Mouse (Mus musculus) lung, postnatal 4 days (tissue): ENCODE data around the gene Sgsm1.
A peak's percentile ranks its signal among the peaks of the same experiment; 100 is the strongest.
"Not testable (repeated sequence)": the region's sequence is repeated elsewhere in the genome, so short reads cannot be mapped to it uniquely, and the experiment has no call there.

Source experiments
- DNase-seq, 2 experiments: peaks; one replicate each; pipeline ENCODE4 v3.0.0; 2021

The Sgsm1 gene

DNA sequence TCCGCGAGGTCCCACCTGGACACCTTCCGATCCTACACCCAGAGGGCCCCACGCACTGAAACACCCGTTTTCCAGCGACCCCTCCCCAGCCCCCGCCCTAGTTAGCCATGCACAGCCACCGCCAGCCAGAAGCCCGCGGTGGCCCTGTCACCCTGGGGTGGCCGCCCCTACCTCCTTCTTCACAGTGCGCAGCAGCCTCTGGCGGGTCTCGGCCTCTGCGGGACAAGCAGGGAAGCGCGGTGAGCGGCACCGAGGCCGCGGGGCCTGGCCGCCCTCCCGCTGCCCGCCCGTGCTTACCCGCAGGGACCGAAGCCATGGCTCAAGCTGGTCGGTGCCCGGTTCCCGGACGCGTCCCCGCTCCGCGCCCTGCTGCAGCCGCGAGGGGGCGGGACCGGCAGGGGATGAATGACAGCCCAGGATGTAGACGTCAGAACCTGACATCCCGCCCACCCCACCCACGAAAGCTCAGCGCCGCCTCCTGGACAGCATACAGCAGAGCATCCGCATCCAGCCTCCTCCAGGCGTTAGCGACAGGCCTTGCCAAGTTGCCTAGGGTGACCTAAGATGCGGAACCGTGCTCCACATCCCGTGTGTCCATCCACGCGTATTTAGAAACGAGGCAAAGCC lies at the start of gene Sgsm1:
TSS of gene Sgsm1 (minus strand) at position 410 of the 627 bp plus-strand sequence.
- DNase-seq = peak; percentile 84 to 85

DNA sequence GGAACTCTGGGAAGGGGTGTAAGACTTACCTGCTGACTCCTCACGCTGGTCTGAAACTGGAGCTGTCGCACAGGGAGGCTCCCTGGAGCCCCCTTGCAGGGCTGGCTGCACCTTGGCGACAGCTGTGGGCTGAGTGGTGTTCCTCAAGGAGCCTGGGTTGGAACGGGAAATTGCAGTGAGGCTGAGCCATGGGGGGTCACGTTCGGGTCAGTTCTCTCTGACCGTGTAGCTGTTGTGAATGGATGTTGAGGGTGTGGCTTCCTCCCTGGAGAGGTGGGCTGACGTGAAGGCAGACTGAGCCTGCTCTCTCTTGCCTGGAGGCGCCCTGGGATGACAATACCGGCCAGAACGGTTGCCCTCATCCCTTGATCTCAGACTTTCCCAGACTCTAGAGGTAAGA lies 48.2 kb upstream of the Sgsm1 start:
- DNase-seq = no peak

DNA sequence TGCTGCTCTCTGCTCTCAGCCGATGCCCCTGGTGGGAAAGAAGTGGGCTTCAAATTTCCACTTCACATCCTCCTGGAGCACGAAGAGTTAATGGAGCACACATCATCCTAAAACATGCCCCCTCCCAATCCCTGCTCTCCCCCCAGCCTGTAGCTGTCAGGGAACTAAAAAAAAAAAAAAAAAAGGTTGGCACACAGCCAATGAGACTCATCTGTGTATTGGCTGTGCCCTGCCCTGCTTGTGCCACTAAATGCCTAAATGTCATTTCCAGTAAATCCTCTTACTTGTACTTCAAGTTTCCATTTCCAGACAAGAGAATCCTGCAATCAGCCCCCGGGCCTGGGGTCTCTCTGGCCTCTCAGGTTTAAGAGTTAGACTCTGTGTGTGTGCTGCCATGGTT lies 47.1 kb upstream of the Sgsm1 start:
- no peak for DNase-seq

DNA sequence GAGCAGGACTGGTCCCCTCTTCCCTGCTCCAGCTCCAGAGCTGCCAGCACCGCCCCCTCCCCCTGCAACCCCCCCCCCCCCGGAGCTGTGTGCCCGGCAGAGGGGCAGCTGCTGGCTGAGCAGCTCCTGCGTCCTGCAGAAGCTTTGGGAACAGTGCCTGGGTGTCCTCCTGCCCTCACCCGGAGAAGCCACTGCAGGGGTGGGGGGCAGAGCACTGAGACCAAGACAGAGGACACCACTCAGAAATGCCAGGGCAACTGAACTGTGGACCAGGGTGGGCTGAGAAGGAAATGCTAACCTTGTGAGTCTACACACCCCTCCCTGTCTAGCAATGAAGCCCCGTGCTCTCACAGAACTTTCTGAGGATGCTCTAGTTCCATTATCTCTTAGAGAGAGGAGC lies 46.6 kb upstream of the Sgsm1 start, which contains the start of gene Aym1:
TSS of gene Aym1 (plus strand) at position 109 of the 400 bp plus-strand sequence.
- DNase-seq = no peak

DNA sequence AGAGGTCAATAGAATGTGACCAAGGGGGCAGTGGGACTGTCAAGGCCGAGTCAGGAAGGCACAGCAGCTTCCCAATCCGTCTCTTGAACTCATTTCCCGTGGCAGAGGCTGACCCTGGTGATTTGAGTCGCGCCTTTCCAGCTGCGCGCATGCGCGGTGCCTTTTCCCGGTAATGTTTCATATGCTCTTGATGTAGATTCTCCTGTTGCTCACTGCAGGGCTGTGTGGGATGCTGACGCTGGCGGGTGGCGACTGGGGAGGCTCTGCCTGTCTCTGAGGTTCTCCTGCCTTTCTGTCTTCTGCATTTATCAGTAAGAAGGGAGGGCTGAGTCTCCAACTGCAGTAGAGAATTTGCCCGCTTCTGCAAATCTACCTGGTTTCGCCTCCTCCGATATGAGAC lies 43.7 kb upstream of the Sgsm1 start:
- no peak for DNase-seq

DNA sequence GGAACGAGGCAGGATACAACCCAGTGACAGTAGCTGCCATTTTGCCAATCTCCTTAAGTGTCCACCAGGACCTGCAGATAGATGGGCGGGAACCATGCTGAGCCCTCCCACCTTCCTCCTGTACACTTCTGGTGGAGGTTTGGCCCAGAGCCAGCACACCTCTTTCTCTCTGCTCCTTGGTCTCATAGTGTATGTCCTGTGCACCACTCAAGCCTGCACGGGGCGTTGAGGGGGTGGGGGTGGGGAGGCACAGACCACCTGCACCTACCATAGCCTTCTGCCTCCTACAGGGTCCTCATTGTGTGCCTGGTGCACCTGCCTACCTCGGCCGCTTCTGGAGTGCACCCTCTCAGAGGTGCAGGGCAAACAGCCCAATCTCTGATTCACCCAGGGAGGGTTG lies 42.0 kb upstream of the Sgsm1 start:
- DNase-seq = no peak

DNA sequence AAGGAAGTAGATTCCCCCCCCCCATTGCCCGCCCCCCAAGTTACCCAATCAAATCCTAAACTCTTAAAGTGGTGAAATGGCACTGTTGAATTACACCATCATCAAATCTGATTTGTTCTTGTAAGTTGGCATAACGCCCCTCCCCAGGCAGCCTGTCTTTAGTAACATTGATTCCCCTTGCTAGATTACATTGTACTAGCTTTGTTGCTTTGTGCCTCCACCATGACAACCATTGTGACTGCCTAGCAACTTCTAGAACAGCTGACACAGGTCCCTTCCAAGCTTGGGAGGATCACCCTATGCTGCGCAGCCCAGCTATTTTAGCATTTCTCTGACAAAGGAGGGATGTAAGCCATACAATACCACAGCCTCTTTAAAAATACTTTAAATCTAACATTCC lies 41.2 kb upstream of the Sgsm1 start:
- DNase-seq = no peak

DNA sequence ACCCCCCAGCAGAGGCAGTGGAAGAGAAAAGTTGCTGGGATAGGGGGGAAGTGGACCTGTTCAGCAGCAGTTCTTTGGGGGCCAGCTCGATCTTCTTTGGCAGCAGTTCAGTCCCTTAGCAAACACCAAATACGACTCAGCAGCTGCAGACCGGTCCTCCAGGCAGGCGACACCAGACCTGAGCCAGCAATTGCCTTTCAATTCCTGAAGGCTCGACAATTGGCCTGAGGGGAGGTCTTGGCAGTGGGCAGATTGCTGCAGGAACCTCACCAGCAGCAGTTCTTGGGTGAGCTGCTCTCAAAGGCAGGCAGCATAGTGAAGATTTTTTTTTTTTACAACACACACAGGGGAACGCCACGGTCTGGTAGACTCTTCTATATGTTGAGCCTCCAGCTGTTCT lies 39.2 kb upstream of the Sgsm1 start:
- no peak for DNase-seq

DNA sequence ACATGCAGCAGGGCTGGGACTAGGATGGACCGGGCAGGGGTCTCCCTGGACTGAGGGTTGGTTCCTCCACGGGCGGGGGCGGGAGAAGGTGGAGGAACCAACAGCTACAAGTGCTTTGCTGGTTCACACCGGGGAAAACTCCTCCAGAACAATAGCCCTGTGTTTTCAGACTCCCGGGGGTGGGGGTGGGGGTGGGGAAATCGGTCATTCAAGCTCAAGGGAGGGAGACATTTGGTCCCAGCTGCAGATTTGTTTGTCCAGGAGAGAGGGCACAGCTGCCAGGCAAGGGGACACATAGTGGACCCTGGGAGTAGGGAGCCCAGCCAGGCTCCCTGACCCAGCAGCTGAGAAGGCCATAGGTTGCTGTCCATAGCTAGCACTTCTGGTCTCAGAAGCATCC lies 38.6 kb upstream of the Sgsm1 start:
- no peak for DNase-seq

DNA sequence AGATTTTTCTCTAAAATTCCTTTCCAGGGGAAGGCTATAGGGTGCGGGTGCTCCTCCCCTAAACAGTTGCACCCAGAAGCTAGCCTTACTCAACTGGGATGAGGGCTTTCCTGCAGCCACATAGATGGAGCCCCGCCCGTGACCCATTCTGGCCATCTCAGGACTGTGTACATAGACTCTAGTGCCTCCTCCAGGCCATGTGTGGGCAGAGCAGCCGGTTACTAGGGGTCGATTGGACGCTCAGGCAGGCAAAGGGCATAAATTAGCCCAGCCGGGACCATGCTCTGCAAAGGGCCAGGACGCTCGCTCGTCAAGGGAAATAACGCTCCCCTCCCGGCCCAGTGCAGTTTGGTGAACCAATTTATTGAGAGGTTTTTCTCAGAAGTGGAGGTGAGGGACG lies 38.0 kb upstream of the Sgsm1 start:
- DNase-seq = no peak

DNA sequence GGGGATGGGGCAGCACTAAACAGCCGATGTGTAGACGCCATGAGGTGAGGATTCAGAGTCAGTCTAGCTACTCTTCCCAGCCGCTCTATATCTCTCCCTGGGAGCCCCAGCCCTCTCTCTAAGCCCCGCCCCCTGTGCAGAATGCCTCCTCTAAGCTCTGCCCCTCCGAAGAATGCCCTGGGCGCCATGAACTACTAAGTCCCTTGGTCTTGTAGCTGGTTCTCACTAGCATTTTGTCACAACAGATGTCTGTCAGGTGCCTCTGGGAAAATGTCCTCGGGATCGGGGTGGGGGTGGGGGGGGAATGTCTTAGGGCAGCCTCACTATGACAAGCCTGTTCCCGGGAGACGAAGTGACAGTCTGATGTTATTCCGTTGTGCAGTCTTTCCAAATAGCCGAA lies 37.0 kb upstream of the Sgsm1 start:
- DNase-seq = no peak

DNA sequence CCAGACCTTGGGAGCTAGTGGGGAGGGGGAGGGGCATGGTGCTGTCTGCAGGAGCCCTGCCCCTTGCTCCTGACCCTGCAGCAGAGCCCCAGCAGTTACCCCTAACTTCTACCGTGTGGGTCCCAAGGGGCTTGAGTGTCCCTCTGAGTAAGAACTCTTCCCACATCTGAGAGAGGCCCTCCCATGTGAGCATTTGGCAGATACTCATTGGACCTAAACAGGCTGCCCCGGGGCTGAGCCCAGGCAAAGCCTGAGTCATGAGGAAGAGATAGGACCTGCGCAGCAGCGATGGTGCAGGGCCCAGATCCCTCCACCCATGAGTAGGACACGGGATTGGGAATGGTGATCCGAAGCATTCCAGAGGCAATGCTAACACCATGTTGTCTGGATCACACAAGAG lies 36.1 kb upstream of the Sgsm1 start:
- not testable (repeated sequence) for DNase-seq

DNA sequence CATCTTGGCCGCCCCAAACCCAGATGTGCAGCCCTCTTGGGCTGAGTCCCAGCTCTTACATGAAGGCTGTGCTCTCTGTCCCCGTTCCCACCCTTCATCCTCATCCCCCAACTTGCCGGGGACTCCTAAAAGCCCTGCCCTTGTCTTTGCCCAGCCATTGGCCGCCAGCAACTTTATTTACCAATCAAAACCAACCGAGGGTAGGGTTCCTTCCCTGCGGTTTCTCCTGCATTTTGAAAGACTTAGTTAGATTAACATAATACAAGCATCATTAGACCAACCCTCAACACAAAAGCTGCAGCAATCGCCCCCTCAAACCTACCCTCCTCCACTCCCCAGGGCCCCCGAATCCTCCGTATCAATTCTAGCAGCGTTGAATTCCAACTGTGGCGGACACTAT lies 35.2 kb upstream of the Sgsm1 start:
- no peak for DNase-seq

DNA sequence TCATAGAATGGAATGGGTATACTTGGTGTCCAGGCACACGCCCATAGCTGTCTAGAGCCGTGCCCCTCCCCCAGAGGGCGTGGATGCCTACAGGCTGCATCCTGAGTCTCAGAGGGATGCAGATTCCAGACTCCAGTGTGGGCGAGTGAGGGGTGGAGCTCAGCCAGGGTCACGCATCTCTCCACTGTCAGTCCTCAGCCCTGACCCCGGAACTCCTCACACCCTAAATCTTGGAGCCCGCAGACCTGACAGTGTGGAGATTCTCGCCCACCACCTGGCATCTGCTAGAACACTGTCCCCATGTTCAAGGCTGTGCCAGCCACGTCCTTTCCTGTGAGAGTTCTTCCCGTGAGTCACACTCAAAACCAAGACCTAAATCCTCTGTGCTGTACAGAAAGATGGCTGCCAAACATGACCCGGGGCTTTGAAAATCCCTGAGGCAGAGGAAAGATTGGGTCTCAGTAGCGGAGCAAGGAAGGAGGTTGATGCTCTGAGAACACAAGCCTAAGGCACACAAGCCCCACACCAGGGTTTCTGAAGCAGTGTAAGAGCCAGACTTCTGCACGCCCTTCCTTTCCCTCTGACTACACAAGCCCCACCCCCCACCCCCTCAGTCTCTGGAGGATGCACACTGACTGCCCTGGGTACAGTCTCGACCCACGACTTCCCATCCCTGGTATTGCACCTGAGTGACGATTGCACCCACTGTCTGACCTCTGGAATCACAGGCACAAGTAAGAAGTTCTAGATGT lies 34.2 kb upstream of the Sgsm1 start:
- DNase-seq = no peak

DNA sequence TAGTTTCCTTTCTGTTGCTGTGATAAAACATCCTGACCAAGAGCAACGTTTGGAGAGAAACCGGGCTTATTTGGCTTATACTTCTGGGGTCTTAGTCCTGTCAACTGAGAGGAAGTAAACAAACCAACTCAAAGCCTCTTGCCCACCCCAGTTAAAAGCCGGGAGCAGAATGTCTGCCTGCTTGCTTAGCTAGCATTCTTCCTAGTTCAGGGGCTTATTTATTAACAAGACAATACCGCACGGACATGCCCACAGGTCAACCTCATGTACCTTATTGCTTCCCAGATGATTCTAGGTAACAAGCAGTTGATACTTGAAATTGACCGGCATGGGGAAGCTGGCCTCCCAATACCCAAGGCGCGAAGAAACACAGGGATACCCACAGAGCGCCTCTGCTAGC lies 25.7 kb upstream of the Sgsm1 start:
- no peak for DNase-seq

DNA sequence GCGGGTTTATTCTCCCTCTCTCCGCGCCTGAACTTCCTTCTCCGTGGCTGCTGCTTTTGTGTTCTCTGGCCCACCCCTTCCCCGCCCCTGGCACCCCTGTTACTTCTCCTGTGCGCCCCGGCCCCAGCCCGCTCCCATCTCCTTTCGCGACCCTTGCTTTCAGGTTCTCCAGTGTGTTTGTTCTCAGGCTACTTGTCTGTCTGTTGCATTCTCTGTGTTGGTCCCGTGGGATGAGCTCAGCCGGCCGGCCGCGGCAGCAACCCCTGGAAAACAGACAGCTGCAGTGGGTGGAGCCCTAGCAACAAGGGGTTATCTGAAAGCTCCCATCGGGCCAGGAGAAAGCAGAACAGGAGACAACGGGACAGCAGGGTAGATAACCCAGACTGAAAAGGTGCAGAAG lies 25.1 kb upstream of the Sgsm1 start:
- no peak for DNase-seq

DNA sequence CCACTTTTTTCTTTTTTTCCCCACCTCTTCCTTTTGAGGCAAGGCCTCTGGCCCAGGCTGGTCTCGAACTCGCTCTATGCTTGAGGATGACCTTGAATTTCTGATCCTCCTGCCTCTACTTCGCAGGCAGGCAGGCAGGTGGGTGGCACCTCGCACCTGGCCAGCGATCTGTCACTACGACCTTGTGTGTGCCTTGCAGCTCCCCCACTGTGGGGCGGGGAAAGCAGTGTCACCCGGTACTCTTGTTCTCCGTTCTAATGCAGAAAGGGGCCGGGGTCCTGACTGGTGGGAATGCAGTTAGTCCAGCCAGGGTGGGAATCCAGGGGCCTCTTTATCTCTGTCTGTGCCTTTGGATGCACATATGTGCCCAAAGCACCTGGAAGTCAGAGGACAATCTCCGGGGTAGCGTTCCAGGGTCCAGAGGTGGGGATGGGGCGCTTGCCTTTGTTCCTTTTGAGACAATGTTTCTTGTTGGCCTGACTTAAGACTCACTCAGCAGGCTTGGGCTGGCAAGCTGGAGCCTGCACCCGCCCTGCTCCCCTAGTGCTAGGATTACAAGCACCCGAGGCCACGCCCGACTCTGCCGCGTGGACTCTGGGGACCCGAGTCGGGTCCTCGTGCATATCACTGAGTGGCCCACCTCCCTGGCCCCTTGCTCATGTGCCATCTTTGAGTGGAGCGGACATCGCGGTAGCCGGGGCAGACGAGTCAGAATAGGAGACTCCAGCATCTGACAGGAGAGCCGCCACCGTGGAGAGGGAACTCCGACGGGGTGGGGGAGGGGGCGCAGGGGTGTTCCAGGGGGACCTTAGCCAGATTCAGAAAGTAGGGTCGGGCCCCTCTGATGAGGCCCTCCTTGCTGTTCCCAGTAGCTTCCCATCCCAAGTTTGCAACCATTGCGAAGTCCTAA lies 24.3 kb upstream of the Sgsm1 start:
- DNase-seq = no peak

DNA sequence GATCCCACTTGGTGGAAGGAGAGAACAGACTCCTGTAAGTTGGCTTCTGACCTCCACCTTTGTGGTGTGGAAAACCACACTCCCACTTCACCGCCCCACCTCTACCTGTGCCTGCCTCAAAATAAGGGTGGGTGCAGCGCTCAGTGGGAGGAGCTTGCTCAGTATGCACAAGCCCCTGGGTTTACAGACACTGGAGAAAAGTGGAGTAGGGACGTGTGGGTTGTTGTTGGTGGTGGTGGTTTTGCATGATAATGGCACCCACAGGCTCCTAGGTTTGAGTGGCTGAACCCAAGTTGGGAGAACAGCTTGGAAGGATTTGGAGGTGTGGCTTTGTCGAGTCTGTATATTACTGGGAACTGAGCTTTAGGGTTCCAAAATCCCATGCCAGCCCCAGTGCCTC lies 22.3 kb upstream of the Sgsm1 start:
- DNase-seq = no peak

DNA sequence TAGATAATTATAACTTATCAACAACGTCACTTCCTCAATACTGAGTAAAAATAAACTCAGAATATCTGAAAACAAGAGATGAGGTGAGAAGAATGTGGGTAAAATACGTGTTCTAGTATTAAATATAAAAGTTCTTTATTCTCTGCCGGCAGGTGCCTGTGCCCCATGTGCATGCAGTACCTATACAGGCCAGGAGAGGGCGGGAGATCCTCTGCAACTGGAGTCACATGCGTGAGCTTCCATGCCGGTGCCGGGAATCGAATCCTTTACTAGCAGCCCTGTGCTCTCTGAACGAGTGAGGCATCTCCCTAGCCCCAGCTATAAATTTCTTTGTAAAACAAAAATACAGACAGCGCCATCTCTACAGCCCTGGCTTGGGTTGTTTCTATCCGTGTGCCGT lies 21.7 kb upstream of the Sgsm1 start:
- DNase-seq = peak in 1 of 2 experiments; percentile 28

DNA sequence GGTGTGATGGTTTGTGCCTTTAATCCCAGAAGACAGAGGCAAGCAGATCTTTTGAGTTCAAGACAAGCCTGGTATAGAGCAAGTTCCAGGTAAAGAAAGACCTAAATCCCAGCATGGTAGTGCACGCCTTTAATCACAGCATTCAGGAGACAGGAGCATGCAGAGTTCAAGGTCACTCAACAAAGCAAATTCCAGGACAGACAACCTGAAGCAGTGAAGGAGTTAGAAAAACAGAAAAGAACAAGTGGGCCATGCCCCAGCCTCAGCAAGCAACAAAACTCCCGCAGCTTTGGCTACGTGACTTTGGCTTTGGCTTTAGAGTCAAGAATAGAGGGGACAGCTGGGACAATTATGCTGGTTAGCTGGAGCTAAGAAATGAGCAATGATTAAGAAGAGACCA lies 19.6 kb upstream of the Sgsm1 start:
- DNase-seq = no peak

DNA sequence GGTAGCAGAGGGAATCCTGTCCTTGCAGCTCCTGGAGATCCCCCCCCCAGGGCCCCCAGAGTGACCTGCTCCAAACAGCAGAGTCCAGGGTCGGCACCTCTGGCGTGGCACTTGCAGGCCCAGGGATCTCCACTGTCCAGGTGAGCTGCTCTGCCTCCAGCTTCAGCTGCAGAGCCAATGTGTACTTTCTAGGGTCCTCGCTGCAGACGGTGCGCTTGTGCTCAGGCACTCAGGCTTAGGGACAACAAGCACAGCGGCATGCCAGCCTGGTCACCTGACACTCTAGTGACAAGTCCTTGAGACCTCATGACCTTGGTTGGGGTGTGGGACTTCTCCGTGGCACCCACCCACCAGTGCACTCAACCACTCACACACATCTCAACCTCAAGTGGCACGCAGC lies 18.9 kb upstream of the Sgsm1 start:
- DNase-seq = no peak

DNA sequence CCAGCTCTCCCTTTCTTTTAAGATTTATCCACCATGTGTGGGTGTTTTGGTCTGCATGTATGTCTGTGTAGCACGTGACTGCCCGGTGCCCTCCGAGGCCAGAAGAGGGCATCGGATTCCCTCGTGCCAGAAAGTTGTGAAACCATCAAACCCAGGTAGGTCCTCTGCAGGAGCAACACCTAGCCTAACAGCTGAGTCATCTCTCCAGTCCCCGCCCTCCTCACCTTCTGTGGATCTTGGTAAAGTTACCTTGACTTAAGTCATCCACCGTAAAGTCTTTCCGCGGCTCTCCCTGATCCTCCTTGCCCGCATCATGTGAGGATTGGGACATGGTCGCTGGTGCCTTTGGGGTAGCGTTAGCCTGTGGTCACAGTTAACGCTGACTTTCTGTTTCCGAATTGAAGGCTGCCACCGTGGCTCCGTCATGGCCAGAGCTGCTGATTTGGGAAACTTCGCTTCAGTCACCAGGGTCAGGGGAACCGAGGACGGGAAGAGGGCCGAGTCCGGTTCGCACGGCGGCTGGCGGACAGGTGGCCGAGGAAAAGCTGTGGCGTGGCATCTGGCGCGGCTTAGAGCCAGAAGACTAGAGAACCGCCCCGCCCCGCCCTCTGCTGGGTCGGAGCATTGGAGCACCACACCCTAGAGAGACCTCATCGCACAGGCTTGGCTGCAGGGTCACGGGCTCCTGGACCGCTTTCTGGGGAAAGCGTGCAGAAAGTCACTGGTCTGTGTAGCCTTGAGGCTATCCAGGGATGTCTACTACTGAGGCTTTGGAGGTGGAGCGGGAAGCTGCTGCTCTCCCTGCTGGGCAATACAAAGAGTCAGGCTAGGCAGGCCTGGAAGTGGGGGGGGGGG lies 13.4 kb upstream of the Sgsm1 start:
- DNase-seq = peak in 1 of 2 experiments; percentile 40

DNA sequence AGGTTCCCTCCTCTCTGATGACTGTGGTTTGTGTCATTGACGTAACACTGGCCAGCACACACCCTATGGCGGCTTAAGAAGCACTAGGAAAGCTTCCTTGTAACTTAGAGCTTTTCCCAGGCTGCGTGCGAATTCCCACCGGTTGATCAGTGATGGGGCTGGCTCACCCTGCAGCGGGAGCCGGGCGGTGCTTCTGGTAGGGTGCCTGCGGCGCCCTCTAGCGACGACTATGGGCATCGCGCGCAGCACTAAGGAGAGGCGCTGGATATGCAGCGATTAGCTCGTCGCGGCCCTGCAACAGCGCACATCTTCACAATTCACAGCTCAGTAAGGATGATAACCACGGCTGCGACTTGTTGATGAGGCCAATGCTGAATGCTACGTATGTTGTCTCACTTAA lies 3.4 kb upstream of the Sgsm1 start:
- DNase-seq = peak; percentile 67 to 77
